Mouse (Mus musculus) cerebellum, adult 8-10 months (tissue): ENCODE data around the gene Magix.
"Not testable (repeated sequence)": the region's sequence is repeated elsewhere in the genome, so short reads cannot be mapped to it uniquely, and the experiment has no call there.

ENCODE experiments used
- DNase-seq: peaks from one replicate; pipeline ENCODE4 v3.0.0; 2022

Gene Magix

GRCm38 (mm10) chrX:7680864-7681263 is at the start of gene Magix:
TSS of gene Magix (minus strand) at chrX:7681251.
- peak; percentile 40 for DNase-seq

- DNase-seq: no peak
Observed at GRCm38 (mm10) chrX:7728922-7729265, 47.8 kb upstream of the Magix start.

DNA sequence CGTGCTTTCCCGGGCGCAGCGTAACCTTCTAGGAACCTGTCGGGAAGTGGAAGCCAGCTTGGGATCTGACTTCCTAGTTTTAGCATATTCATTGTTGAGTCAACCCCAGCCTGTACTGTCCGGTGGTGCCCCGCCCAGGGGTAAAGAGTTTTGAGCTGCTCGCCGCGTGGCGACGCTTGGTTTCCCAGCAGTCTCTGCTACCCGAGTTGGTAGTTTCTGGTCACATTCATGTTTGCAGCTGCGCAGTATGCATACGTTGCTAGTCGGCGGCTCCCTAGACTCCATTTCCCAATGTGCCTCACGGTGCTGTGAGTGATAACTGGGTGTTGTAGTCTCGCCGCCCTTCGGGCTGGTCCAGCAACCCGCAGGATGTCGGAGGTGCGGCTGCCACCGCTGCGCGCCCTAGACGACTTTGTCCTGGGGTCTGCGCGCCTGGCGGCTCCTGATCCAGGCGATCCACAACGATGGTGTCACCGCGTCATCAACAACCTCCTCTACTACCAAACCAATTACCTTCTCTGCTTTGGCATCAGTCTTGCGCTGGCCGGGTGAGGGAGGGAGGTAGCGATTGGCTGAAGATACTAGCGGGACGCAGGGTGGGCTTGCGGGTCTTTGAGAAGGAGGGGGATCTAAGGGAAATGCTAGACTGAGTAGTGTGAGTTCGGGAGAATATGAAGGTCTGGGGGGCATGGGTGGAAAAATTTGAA is 47.3 kb upstream of the Magix start, which contains the start of gene Praf2:
TSS of gene Praf2 (plus strand) at position 225 of the 707 bp plus-strand sequence.
- peak; percentile 60 for DNase-seq

- no peak for DNase-seq
Observed at GRCm38 (mm10) chrX:7727176-7727575, 46.1 kb upstream of the Magix start.

DNA sequence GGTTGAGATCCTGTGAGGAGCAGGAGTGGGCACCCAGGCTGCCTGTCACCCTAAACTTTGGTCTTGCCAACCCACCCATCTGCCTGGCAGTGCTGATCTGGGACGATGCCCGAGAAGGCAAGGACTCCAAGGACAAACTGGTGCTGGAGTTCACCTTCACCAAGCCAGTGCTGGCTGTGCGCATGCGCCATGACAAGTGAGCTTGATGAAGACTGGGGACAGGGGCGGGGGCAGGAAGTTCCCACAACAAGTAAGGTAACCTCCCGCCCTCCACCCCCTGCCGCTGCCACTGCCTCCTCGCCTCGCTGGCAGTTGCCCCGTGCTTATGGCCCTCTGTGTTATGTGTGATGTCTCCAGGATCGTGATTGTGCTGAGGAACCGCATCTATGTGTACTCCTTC is 44.8 kb upstream of the Magix start:
- DNase-seq: no peak

GRCm38 (mm10) chrX:7724135-7724534 is 43.1 kb upstream of the Magix start:
- DNase-seq: no peak

DNA sequence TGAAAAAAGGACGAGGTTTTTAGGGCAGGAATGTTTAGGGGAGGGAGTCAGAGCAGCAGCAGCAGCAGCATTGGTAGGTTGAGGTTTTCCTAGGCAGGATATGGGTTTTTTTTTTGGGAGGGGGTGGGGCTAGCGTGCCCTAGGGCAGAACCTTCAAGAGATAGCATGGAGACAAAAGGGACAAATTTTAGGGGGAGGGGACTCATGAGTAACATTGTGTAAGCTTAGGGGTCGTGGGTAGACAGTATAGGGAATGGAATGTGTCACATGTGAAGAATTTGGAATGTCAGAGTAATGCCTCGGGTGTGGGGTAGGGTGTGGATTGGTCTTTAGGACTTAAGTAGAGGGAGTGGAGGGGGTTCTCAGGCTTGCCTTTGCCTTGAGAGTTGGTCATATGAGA is 41.6 kb upstream of the Magix start:
- DNase-seq: no peak

DNA sequence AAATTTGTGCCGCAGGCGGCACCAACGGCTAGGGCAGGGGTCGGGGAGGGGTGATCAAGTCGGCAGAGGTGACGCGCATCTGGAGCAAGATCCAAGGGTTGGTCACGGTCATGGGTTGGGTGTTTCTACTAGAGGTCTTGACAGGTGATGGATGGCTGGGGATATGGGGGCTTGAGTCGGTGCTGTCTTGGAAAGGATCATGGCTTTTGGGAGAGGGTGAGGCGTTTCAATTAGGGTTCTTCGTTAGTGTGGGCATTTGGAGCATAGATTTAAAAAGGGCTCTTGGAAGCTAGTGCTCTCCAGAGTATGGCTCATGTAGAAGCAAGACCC is 41.2 kb upstream of the Magix start:
- no peak for DNase-seq

DNA sequence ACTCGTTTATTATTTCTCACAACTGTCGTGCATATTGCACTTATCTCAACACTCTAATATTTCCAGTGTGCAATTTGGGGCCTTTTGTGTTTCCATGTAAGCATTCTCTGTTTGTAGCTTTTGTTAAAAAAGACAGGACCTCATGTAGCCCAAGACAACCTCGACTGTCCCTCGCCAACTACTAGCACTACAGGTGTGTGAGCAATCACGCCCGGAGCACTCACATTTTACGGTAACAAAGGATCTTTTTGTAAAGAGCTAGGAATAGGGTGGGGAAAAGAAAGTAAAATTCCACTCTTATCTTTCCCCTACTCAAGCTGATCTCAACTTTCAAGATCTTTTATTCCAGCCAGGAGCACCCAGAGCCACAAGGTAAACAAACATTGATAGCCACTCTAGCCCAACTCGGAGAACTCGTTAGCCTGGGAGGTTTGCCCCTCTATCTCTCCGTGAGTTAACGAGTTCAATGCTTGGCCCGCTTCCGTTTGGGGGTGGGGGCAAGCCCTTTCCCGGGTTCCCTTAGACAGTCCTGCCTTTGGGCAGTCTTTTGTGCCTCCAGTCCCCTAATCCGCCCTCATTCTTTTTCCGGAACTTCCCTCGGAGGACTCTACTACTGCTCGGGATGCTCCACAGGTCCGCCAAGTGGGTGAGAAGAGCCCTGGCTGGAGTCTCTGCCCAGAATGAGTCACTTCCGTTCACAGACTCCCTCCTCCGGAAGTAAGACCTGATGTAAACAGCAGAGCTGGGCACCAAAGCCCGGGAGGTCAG is 40.6 kb upstream of the Magix start, which contains the start of gene Gm45208:
TSS of gene Gm45208 (plus strand) at position 732 of the 768 bp plus-strand sequence.
- peak; percentile 65 for DNase-seq

- DNase-seq: not testable (repeated sequence)
Observed at GRCm38 (mm10) chrX:7716058-7716457, 35.0 kb upstream of the Magix start.

DNA sequence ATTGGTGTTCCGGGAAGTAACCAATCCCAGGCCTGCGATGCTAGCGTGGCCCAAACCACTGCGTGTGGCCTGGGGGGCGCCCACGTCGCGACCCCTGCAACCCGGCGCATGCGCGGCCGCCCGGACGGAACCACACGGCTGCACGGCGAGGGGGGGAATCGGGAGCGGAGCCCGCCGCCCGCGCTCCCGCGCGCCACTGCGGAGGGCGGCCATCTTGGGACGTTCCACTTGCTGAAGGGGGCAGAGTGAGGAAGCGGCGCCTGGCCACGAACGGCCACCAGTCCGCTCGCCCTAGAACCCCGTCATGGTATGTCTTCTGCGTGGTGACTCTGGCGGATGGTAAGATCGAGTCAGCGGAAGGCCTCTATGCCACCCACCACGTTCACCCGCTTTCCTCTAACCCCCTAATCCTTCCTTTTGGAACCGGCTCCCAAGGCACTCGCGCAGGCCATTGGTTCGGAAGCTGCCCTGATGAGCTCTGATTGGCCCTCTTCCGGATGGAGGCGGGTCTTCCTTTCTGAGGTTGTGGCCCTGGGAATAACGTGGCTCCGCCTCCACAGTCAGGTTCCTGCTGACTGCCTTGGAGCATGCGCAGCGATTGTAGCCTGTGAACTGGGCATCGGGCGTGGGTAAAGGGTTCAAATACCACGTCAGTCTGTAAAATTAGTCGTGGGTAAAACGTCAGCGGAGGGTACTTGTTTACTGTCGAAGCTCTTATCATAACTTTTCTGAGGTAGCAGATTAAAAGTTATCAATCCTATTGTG is 33.3 kb upstream of the Magix start, which contains the start of gene Wdr45:
TSS of gene Wdr45 (plus strand) at position 199 of the 765 bp plus-strand sequence.
- peak; percentile 88 for DNase-seq

DNA sequence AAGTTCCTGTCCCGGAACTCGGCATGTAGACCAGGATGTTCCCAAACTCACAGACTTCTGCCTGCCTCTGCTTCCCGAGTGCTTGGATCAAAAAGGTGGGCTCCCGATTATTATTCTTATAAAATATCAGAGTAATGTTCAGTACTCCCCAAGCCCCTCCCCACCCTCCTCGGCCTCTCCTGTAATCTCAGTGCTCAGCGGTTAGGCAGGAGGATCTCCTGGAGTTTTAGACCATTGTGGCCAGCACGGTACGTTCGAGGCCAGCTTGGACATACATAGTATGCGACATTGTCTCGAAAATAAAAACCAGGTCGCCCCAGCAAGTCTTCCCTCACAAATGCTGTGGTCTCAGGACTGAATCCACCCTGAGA is 32.7 kb upstream of the Magix start:
- DNase-seq: not testable (repeated sequence)

DNA sequence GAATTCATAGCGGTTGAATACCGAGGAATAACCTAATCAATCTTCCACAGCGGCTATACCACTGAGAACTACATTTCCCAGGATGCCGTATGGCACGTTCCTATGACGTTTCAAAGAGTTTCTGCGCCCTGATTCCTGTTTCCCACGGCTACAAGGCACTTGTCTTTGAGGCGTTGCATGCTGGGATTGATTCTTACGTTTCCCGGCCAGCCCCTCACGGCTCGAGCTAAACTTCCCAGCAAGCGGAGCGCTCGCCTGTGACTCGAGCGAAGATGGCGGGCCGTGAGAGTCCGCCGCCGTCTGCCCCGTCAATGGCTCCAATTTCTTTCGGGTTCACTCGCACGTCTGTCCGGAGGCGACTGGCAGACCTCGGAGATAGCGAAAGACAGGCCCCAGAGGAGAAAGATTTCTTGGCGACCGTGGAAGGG is 15.9 kb upstream of the Magix start, which contains the start of gene Gpkow:
TSS of gene Gpkow (plus strand) at position 178 of the 428 bp plus-strand sequence.
- DNase-seq: peak; percentile 75

DNA sequence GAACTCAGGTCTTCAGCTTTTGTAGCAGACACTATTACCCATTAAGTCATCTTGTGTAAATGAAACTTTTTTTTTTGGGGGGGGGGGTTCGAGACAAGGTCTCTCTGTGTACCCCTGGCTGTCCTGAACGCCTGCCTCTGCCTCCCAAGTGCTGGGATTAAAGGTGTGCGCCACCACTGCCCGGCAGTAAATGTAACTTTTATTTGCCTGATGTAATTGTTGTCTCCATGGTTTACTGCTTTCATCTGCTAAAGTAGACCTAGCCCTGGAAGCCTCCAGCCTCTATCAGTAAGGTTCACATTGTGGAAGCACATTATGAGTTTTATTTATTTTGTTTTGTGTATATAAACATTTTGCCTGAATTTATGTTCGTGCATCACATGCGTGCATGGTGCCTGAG is 15.5 kb upstream of the Magix start:
- DNase-seq: no peak

DNA sequence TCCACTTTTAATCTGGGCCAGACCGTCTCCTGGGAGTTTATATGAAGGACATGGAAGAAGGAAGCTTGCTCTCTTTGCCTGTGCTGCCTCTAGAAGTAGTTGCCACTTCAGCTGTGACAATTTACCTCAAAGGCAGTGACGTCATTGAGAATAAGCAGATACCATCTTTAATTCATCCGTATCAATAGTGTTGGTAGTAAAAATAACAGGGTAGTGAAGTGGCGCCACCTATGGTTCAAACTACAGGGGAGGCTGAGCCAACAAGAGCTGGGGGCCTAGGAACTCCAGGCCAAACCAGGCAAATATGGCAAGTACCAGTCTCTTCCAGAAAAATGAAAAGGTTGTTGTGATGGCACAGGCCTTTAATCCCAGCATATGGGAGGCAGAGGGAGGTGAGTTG is 11.8 kb upstream of the Magix start:
- peak; percentile 32 for DNase-seq

DNA sequence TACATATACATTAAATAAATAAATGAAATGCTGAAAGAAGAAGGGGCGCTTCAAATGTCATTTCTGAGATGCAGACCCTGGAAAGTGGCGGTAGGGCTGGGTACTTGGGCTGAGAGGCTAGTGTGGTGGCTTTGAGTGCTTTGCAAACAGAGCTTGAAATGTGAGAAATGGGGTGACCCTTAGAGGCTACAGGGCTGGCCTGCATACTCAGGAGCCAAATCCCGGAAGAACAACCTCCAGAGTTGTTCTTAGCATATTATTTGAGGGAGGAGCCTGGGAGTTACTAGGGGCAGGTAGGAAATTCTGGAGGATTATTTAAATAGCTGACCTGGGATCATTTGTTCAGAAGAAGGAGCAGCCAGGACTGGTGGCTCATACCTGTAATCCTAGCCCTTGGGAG is 9.4 kb upstream of the Magix start:
- no peak for DNase-seq

DNA sequence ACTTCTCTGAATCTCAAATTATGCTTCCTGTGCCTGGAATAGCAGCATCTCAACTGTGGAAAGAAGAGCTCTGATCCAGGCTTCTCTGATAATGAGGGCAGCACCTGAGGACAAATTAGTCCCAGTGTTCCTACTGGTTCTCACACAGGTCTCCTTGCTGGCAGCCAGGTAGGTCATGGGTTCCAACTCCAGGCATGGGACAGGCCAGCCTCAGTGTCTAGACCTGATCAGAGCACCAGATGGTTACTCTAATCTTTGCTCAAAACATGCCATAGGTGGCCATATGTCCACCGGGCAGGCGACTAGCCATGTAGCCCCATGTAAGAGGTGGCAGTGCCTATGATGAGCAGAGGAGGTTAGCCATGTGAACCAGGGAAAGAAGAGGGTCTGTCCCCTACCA is 7.3 kb upstream of the Magix start:
- DNase-seq: no peak

DNA sequence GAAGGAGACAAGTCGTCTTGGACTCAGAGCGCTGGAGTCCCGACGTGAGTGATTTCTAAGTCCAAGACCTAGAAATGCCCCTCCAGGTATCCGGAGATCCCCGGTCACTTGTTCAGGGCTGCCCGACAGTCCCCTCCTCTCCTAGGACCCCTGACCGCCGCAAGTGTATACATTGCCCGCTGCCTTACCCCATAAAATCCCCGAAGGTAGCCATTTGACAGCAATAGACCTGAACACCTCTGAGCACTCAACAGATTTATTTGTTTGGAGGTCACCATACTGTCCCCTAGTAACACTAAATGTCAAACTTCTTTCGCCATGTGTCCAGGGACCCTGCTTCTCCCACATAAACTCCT is 1.0 kb downstream of the Magix start:
- DNase-seq: no peak

- DNase-seq: peak; percentile 86
Observed at GRCm38 (mm10) chrX:7679405-7680056, 1.5 kb downstream of the Magix start.

DNA sequence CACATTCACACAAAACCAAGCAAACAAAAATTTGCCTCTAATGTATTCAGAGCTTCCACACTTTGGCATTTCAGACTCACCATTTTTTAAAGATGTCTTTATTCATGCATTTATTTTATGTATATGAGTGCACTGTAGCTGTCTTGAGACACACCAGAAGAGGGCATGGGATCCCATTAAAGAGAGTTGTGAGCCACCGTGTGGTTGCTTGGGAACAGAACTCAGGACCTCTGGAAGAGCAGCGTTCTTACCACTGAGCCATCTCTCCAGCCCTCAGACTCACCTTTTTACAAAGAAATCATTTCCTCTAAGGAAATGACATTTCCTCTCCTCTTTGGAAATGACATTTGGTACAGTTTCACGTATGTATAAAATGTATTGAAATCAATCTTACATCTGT is 2.1 kb downstream of the Magix start:
- no peak for DNase-seq

- no peak for DNase-seq
Observed at GRCm38 (mm10) chrX:7675001-7675380, 6.1 kb downstream of the Magix start.

DNA sequence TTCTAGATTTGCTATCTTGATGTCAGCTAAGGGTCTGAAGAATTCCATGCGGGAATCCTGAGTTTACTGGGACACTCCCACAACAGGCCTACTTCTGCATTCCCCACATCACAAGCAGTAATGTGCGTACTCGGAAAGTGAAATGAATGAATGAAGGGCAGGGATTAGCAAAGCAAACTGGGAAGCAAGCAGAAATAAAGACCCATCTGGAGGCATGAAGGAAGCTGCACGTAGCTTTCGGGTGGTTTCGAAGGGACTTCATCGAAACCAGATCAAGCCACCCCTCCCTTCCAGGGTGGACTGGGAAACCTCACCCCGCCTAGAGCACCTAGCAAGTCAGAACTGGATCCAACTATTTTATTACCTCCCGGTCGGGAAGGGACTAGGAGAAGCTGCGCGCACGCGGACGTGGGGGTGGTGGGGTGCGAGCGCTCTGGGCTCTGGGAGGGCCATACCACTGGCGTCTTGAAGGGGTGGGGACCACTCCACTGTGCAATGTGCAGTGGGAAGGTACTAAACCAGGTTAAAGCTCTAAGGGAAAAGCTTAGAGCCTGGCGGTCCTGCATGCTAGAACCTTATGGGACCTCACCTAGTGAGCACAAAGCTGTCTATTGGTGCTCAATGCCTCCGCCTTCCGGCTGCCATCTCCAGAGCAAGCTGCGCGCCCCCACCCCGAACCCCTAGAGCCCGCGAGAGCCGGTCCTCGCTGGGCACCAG is 6.6 kb downstream of the Magix start:
- DNase-seq: no peak
